Mouse (Mus musculus): ENCODE results near the gene Zic2. TPM values are rescaled to one million over a fixed set of nuclear protein-coding genes. Genes with fewer than 3 reads are reported as not detected.

The Zic2 gene
- polyA plus RNA-seq (2014; fragmentation: Nextera tagmentation; extraction: Ambion mirVana): 7.3 and 9.8 TPM in 2 replicates

GRCm38 (mm10) chr14:122474891-122475556 is at the start of gene Zic2:
Gene Zic2 (plus strand): TSS chr14:122475435.
- Histone ChIP-seq H3K9ac (ENCODE audit: low read length) (peak within 1 kb of the TSS; percentile 85), H3K27me3 (replicated peaks; ENCODE audit: control insufficient read depth, insufficient read depth, low read length) (peaks cover 16% of the 10 kb centered on the region; the same call in 1 of the 2 replicates), H3K9me3 (replicated peaks; ENCODE audit: control insufficient read depth, low read length) (no peaks in the 10 kb centered on the region), H3K4me3 (ENCODE audit: low read depth, low read length) (peak within 1 kb of the TSS; percentile 49), H3K4me2 (ENCODE audit: low read length) (peak within 1 kb of the TSS; percentile 73), H3K27ac (ENCODE audit: low read depth, low read length) (peak within 1 kb of the TSS; percentile 99), H3K36me3 (ENCODE audit: control insufficient read depth, insufficient read depth, low read length) (peaks cover 7% of the 10 kb centered on the region; the same call in 1 of the 2 replicates), H3K4me1 (ENCODE audit: control insufficient read depth, insufficient read depth, low read length) (no peaks in the 10 kb centered on the region)
- DNase-seq (ENCODE audit: low spot score): peak; percentile 84
- WGBS: under 1% methylated on average over 30 of the region's 73 CpGs
- peak; percentile 74 for ATAC-seq

- Histone ChIP-seq H3K9ac (ENCODE audit: low read length) (no peak overlapping the region), H3K4me3 (ENCODE audit: low read depth, low read length) (no peak overlapping the region), H3K4me1 (ENCODE audit: control insufficient read depth, insufficient read depth, low read length) (0 out of 2 replicates have a peak, but pooled peaks cover 5% of the 10 kb centered on the region), H3K27me3 (replicated peaks; ENCODE audit: control insufficient read depth, insufficient read depth, low read length) (no peaks in the 10 kb centered on the region), H3K4me2 (ENCODE audit: low read length) (no peak overlapping the region), H3K9me3 (replicated peaks; ENCODE audit: control insufficient read depth, low read length) (no peaks in the 10 kb centered on the region), H3K27ac (ENCODE audit: low read depth, low read length) (no peak overlapping the region), H3K36me3 (ENCODE audit: control insufficient read depth, insufficient read depth, low read length) (no peaks in the 10 kb centered on the region)
- 58% methylated on average over 10 of the region's 10 CpGs for WGBS
- ATAC-seq: no peak; the same call in 1 of the 2 replicates
- DNase-seq (ENCODE audit: low spot score): no peak
Measured at GRCm38 (mm10) chr14:122426529-122427203, 48.6 kb upstream of the Zic2 start.

GRCm38 (mm10) chr14:122427204-122427560 is 48.1 kb upstream of the Zic2 start:
- Histone ChIP-seq H3K4me2 (ENCODE audit: low read length) (no peak overlapping the region), H3K27ac (ENCODE audit: low read depth, low read length) (no peak overlapping the region), H3K4me3 (ENCODE audit: low read depth, low read length) (no peak overlapping the region), H3K27me3 (replicated peaks; ENCODE audit: control insufficient read depth, insufficient read depth, low read length) (no peaks in the 10 kb centered on the region), H3K36me3 (ENCODE audit: control insufficient read depth, insufficient read depth, low read length) (no peaks in the 10 kb centered on the region), H3K9me3 (replicated peaks; ENCODE audit: control insufficient read depth, low read length) (no peaks in the 10 kb centered on the region), H3K4me1 (ENCODE audit: control insufficient read depth, insufficient read depth, low read length) (0 out of 2 replicates have a peak, but pooled peaks cover 5% of the 10 kb centered on the region), H3K9ac (ENCODE audit: low read length) (no peak overlapping the region)
- WGBS: 59% methylated on average over 8 of the region's 8 CpGs
- ATAC-seq (no peak; the same call in 1 of the 2 replicates), DNase-seq (ENCODE audit: low spot score) (no peak)

- WGBS: 85% methylated on average over 3 of the region's 3 CpGs
- Histone ChIP-seq H3K4me2 (ENCODE audit: low read length) (no peak overlapping the region), H3K36me3 (ENCODE audit: control insufficient read depth, insufficient read depth, low read length) (no peaks in the 10 kb centered on the region), H3K4me3 (ENCODE audit: low read depth, low read length) (no peak overlapping the region), H3K27me3 (replicated peaks; ENCODE audit: control insufficient read depth, insufficient read depth, low read length) (no peaks in the 10 kb centered on the region), H3K9me3 (replicated peaks; ENCODE audit: control insufficient read depth, low read length) (no peaks in the 10 kb centered on the region), H3K27ac (ENCODE audit: low read depth, low read length) (no peak overlapping the region), H3K9ac (ENCODE audit: low read length) (no peak overlapping the region), H3K4me1 (ENCODE audit: control insufficient read depth, insufficient read depth, low read length) (0 out of 2 replicates have a peak, but pooled peaks cover 5% of the 10 kb centered on the region)
- no peak for DNase-seq (ENCODE audit: low spot score)
- ATAC-seq: no peak
Measured at GRCm38 (mm10) chr14:122427654-122428053, 47.6 kb upstream of the Zic2 start.

GRCm38 (mm10) chr14:122432558-122432957 is 42.7 kb upstream of the Zic2 start:
- WGBS: 63% methylated on average over 3 of the region's 3 CpGs
- no peak for ATAC-seq
- H3K4me3 ChIP-seq (ENCODE audit: low read depth, low read length): no peak overlapping the region

GRCm38 (mm10) chr14:122434039-122434438 is 41.2 kb upstream of the Zic2 start:
- ATAC-seq (no peak), DNase-seq (ENCODE audit: low spot score) (no peak)
- Histone ChIP-seq H3K27ac (ENCODE audit: low read depth, low read length) (no peak overlapping the region), H3K4me2 (ENCODE audit: low read length) (no peak overlapping the region), H3K9me3 (replicated peaks; ENCODE audit: control insufficient read depth, low read length) (no peaks in the 10 kb centered on the region), H3K4me3 (ENCODE audit: low read depth, low read length) (no peak overlapping the region), H3K36me3 (ENCODE audit: control insufficient read depth, insufficient read depth, low read length) (no peaks in the 10 kb centered on the region), H3K27me3 (replicated peaks; ENCODE audit: control insufficient read depth, insufficient read depth, low read length) (no peaks in the 10 kb centered on the region), H3K9ac (ENCODE audit: low read length) (no peak overlapping the region), H3K4me1 (ENCODE audit: control insufficient read depth, insufficient read depth, low read length) (no peaks in the 10 kb centered on the region)
- WGBS: 90% methylated on average over 10 of the region's 10 CpGs

More at GRCm38 (mm10) chr14:122432558-122432957, 42.7 kb upstream of the Zic2 start:
- Histone ChIP-seq H3K4me1 (ENCODE audit: control insufficient read depth, insufficient read depth, low read length) (no peaks in the 10 kb centered on the region), H3K4me2 (ENCODE audit: low read length) (no peak overlapping the region), H3K36me3 (ENCODE audit: control insufficient read depth, insufficient read depth, low read length) (no peaks in the 10 kb centered on the region), H3K27ac (ENCODE audit: low read depth, low read length) (no peak overlapping the region), H3K27me3 (replicated peaks; ENCODE audit: control insufficient read depth, insufficient read depth, low read length) (no peaks in the 10 kb centered on the region), H3K9ac (ENCODE audit: low read length) (no peak overlapping the region), H3K9me3 (replicated peaks; ENCODE audit: control insufficient read depth, low read length) (no peaks in the 10 kb centered on the region)
- DNase-seq (ENCODE audit: low spot score): no peak

- Histone ChIP-seq H3K4me2 (ENCODE audit: low read length) (no peak overlapping the region), H3K27ac (ENCODE audit: low read depth, low read length) (no peak overlapping the region), H3K4me3 (ENCODE audit: low read depth, low read length) (no peak overlapping the region), H3K9me3 (replicated peaks; ENCODE audit: control insufficient read depth, low read length) (no peaks in the 10 kb centered on the region), H3K27me3 (replicated peaks; ENCODE audit: control insufficient read depth, insufficient read depth, low read length) (no peaks in the 10 kb centered on the region), H3K4me1 (ENCODE audit: control insufficient read depth, insufficient read depth, low read length) (no peaks in the 10 kb centered on the region), H3K36me3 (ENCODE audit: control insufficient read depth, insufficient read depth, low read length) (no peaks in the 10 kb centered on the region), H3K9ac (ENCODE audit: low read length) (no peak overlapping the region)
- ATAC-seq: peak; percentile 85
- WGBS: 41% methylated on average over 10 of the region's 10 CpGs
- DNase-seq (ENCODE audit: low spot score): peak; percentile 67
Measured at GRCm38 (mm10) chr14:122436850-122437249, 38.4 kb upstream of the Zic2 start.

- Histone ChIP-seq H3K4me1 (ENCODE audit: control insufficient read depth, insufficient read depth, low read length) (peaks cover 39% of the 10 kb centered on the region), H3K27ac (ENCODE audit: low read depth, low read length) (peak overlapping the region; percentile 86), H3K36me3 (ENCODE audit: control insufficient read depth, insufficient read depth, low read length) (no peaks in the 10 kb centered on the region), H3K27me3 (replicated peaks; ENCODE audit: control insufficient read depth, insufficient read depth, low read length) (peaks cover 33% of the 10 kb centered on the region), H3K4me2 (ENCODE audit: low read length) (peak overlapping the region; percentile 73), H3K4me3 (ENCODE audit: low read depth, low read length) (peak overlapping the region; percentile 39), H3K9me3 (replicated peaks; ENCODE audit: control insufficient read depth, low read length) (no peaks in the 10 kb centered on the region), H3K9ac (ENCODE audit: low read length) (peak overlapping the region; percentile 67)
- DNase-seq (ENCODE audit: low spot score) (peak; percentile 55), ATAC-seq (no peak)
- WGBS: 4% methylated on average over 29 of the region's 29 CpGs
Measured at GRCm38 (mm10) chr14:122449601-122450495, 25.4 kb upstream of the Zic2 start.
